Mouse (Mus musculus): ENCODE results near the gene Pde1a. TPM values are rescaled to one million over a fixed set of nuclear protein-coding genes. Genes with fewer than 3 reads are reported as not detected.

The Pde1a gene
- polyA plus RNA-seq, 1 experiment from 2014 or later = 33.5 TPM

DNA sequence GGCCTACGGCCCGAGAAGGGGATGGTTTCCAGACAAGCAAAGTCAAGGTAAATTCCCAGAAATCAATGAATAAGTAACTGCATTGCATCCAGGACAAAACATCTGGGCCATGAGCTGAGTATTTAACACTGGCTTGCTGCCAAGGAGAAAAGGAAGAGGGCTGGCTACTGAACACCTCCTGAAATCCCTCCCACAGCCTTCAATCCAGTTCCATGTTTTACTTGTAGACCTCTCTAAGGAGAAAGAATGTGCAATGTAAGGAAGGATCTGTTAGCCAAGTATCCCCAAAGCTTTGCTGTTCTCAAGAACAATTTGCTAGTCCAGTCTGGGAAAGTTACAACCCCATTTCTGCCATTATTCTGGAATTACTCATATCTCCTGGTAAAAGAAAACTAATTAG is 42.4 kb downstream of the Pde1a start:
- Histone ChIP-seq H3K27me3 (replicated peaks) (no peaks in the 10 kb centered on the region), H3K4me2 (no peak overlapping the region), H3K9ac (no peak overlapping the region), H3K4me3 (no peak overlapping the region), H3K27ac (replicated peaks) (no peak overlapping the region), H3K36me3 (no peaks in the 10 kb centered on the region), H3K9me3 (no peaks in the 10 kb centered on the region), H3K4me1 (no peaks in the 10 kb centered on the region)
- 82% methylated on average over 2 of the region's 2 CpGs for WGBS
- ATAC-seq (ENCODE audit: extremely low read depth, insufficient number of reproducible peaks, low FRiP score, low TSS enrichment) = no peak

DNA sequence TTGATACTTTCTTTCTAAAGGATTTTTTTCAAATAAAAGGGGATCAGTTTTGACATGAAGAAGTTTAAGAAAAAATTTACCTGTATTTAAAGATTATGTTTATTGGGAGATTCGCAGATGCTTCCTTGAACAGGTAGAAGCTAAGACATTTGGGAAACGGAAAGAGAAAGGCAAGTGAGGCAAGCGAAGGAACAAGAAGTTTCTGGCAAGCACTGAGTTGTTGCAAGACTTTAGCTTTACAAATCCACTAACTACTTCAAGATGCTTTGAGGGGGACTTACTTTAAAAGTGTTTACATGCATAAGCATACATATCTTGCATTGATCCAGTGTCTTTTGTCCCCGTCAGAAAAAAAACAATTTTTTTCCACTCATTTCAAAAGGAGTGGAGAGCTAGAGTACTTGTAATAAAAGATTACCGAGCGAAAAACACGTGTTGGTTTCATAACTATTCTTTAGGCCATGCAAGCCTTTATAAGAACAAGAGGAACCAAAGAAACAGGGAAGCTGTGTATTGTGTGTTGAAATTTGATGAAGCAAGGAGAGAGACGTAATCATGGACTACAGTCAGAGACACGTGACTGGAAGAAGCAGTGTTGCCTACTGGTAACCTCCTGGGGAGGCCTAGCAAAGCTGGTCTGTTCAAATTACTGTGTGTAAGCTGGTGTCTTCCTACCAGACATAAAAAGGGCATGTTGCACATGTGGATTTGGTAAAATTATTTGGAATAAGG is 49.0 kb downstream of the Pde1a start:
- H3K36me3 ChIP-seq = no peaks in the 10 kb centered on the region
- no peak overlapping the region for H3K4me3 ChIP-seq
- ATAC-seq (ENCODE audit: extremely low read depth, insufficient number of reproducible peaks, low FRiP score, low TSS enrichment) = no peak
- H3K4me1 ChIP-seq = no peaks in the 10 kb centered on the region
- WGBS = 81% methylated on average over 9 of the region's 9 CpGs
- no peak overlapping the region for H3K27ac ChIP-seq (replicated peaks)
- H3K27me3 ChIP-seq (replicated peaks) = no peaks in the 10 kb centered on the region
- no peak overlapping the region for H3K4me2 ChIP-seq
- no peaks in the 10 kb centered on the region for H3K9me3 ChIP-seq
- no peak overlapping the region for H3K9ac ChIP-seq

GRCm38 (mm10) chr2:80079618-80080017 is 49.6 kb downstream of the Pde1a start:
- no peak for ATAC-seq (ENCODE audit: extremely low read depth, insufficient number of reproducible peaks, low FRiP score, low TSS enrichment)
- Histone ChIP-seq H3K27ac (replicated peaks) (no peak overlapping the region), H3K4me1 (no peaks in the 10 kb centered on the region), H3K36me3 (no peaks in the 10 kb centered on the region), H3K27me3 (replicated peaks) (no peaks in the 10 kb centered on the region), H3K4me2 (no peak overlapping the region), H3K9me3 (no peaks in the 10 kb centered on the region), H3K4me3 (no peak overlapping the region), H3K9ac (no peak overlapping the region)
- WGBS = 64% methylated on average over 4 of the region's 4 CpGs

DNA sequence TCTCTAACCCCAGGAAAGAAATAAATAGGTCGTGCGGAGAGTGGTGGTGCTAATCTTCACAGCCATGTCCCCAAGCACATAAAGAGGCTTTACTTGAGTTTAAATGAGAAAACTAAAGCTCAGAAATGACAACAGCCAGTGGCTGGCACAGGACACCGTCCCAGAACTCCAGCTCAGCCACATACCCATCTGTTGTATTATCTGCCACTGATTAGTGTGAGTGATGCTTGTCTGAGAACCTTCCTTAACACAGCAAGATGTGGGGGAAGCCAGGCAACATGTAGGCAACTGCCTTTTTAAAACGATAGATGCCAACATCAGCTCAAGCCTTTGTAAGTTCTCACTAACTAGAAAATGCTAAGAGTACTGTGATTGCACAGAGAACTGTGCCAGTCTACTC is 52.9 kb downstream of the Pde1a start:
- WGBS = 70% methylated on average over 4 of the region's 4 CpGs
- no peak overlapping the region for H3K4me3 ChIP-seq
- ATAC-seq (ENCODE audit: extremely low read depth, insufficient number of reproducible peaks, low FRiP score, low TSS enrichment) = no peak

GRCm38 (mm10) chr2:80074531-80074930 is 54.7 kb downstream of the Pde1a start:
- H3K9me3 ChIP-seq = no peaks in the 10 kb centered on the region
- no peak overlapping the region for H3K4me2 ChIP-seq
- H3K4me3 ChIP-seq = no peak overlapping the region
- H3K27ac ChIP-seq (replicated peaks) = no peak overlapping the region
- ATAC-seq (ENCODE audit: extremely low read depth, insufficient number of reproducible peaks, low FRiP score, low TSS enrichment) = no peak
- no peaks in the 10 kb centered on the region for H3K36me3 ChIP-seq
- no peak overlapping the region for H3K9ac ChIP-seq
- no peaks in the 10 kb centered on the region for H3K27me3 ChIP-seq (replicated peaks)
- WGBS = 74% methylated on average over 2 of the region's 2 CpGs
- no peaks in the 10 kb centered on the region for H3K4me1 ChIP-seq

More for the DNA sequence above, 52.9 kb downstream of the Pde1a start:
- H3K27me3 ChIP-seq (replicated peaks) = no peaks in the 10 kb centered on the region
- no peak overlapping the region for H3K27ac ChIP-seq (replicated peaks)
- no peak overlapping the region for H3K9ac ChIP-seq
- no peaks in the 10 kb centered on the region for H3K4me1 ChIP-seq
- H3K4me2 ChIP-seq = no peak overlapping the region
- no peaks in the 10 kb centered on the region for H3K9me3 ChIP-seq
- H3K36me3 ChIP-seq = no peaks in the 10 kb centered on the region

DNA sequence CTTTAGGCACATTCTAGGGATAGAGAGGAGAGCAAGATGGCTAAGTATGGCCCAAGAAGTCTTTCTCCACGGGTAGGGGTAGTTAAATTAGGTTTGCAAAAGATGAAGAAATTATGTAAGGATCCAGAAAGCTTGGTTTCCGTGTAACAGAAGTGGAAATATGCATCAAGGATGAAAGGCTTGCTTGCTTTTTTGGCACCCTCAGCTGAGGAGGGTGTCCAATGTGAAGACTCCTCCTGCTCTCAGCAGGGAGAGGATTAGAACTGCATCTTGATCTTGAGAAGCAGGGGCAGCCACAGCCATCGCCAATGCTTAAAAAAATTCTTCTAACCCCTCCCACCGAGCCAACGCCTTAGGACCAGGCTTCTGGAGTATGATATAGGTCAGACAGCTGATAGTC is 55.2 kb downstream of the Pde1a start:
- 42% methylated on average over 5 of the region's 5 CpGs for WGBS
- H3K27ac ChIP-seq (replicated peaks) = no peak overlapping the region
- no peak for ATAC-seq (ENCODE audit: extremely low read depth, insufficient number of reproducible peaks, low FRiP score, low TSS enrichment)

DNA sequence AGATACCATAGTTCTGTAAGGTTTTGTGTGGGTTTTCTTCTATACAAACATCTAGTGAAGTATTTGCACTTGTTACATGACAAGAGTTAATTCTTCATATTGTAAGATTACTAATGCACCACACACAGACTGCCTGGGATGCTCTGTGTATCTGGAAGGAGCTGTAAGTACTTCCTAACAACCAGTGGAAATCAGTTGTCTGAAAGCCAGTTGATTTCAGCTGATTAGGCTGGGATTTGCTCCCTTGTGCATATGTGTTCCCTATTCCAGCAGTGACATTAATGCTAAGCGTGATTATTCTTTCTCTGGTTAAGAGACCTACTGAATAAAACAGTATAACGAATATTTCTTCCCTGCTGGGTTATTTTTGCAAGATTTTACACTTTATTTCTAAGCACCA is 55.8 kb downstream of the Pde1a start:
- Histone ChIP-seq H3K27ac (replicated peaks) (no peak overlapping the region), H3K4me2 (no peak overlapping the region), H3K27me3 (replicated peaks) (no peaks in the 10 kb centered on the region), H3K9me3 (no peaks in the 10 kb centered on the region), H3K9ac (no peak overlapping the region), H3K36me3 (no peaks in the 10 kb centered on the region), H3K4me3 (no peak overlapping the region), H3K4me1 (no peaks in the 10 kb centered on the region)
- ATAC-seq (ENCODE audit: extremely low read depth, insufficient number of reproducible peaks, low FRiP score, low TSS enrichment) = no peak
- WGBS = 78% methylated on average over 2 of the region's 2 CpGs

More for the DNA sequence above, 55.2 kb downstream of the Pde1a start:
- no peak overlapping the region for H3K4me3 ChIP-seq
- H3K27me3 ChIP-seq (replicated peaks) = no peaks in the 10 kb centered on the region
- no peaks in the 10 kb centered on the region for H3K4me1 ChIP-seq
- H3K36me3 ChIP-seq = no peaks in the 10 kb centered on the region
- no peaks in the 10 kb centered on the region for H3K9me3 ChIP-seq
- H3K4me2 ChIP-seq = no peak overlapping the region
- no peak overlapping the region for H3K9ac ChIP-seq

- 57% methylated on average over 3 of the region's 3 CpGs for WGBS
Measured at GRCm38 (mm10) chr2:80069745-80070144, 59.5 kb downstream of the Pde1a start.

GRCm38 (mm10) chr2:80066449-80066848 is 62.8 kb downstream of the Pde1a start:
- Histone ChIP-seq H3K9ac (no peak overlapping the region), H3K27ac (replicated peaks) (no peak overlapping the region), H3K9me3 (no peaks in the 10 kb centered on the region), H3K4me1 (peaks cover 13% of the 10 kb centered on the region; the same call in 1 of the 2 replicates), H3K36me3 (no peaks in the 10 kb centered on the region), H3K4me3 (no peak overlapping the region), H3K4me2 (no peak overlapping the region), H3K27me3 (replicated peaks) (no peaks in the 10 kb centered on the region)
- no peak for ATAC-seq (ENCODE audit: extremely low read depth, insufficient number of reproducible peaks, low FRiP score, low TSS enrichment)
- WGBS = 46% methylated on average over 4 of the region's 4 CpGs

More at GRCm38 (mm10) chr2:80069745-80070144, 59.5 kb downstream of the Pde1a start:
- no peak overlapping the region for H3K9ac ChIP-seq
- ATAC-seq (ENCODE audit: extremely low read depth, insufficient number of reproducible peaks, low FRiP score, low TSS enrichment) = no peak
- no peak overlapping the region for H3K4me2 ChIP-seq
- no peak overlapping the region for H3K27ac ChIP-seq (replicated peaks)
- no peaks in the 10 kb centered on the region for H3K36me3 ChIP-seq
- no peak overlapping the region for H3K4me3 ChIP-seq
- no peaks in the 10 kb centered on the region for H3K27me3 ChIP-seq (replicated peaks)
- no peaks in the 10 kb centered on the region for H3K9me3 ChIP-seq
- peaks cover 13% of the 10 kb centered on the region; the same call in 1 of the 2 replicates for H3K4me1 ChIP-seq

DNA sequence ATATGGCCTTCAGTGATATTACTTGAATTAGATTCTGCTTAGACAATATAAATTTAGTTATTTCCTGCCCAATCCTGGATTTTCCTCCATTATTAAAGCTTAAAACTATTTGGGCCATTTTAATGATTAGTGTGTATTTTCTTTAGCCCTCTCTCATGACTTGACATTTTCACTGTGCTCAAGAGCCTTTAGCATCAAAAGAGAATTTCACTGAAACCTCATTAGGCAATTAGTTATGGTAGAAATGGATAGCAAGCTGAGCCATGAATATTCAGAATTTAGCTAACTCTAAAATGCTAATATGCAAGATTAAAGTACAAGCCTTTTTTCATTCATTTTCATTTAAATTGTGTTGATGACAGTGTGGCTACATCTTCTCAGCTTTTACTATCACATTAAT is 73.2 kb downstream of the Pde1a start:
- no peak for ATAC-seq (ENCODE audit: extremely low read depth, insufficient number of reproducible peaks, low FRiP score, low TSS enrichment)

DNA sequence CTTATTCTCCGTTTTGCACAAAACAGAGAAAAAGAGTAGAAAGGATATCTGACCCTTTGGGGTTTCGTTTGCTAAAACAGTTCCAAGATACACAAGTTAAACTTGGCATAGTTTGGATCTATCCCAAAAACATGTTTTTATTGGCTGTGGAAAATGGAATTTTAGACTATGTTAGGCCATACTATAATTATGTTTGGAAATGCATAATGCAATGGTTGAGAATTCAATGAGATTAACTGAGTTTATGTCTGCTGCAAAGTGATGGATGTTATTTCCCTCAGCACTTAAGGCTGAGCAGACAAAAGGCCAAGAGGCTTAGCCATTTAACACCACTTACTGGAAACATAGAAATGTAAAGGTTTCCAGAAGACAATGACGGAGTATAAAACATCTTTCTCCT is 75.2 kb downstream of the Pde1a start:
- no peaks in the 10 kb centered on the region for H3K9me3 ChIP-seq
- H3K27me3 ChIP-seq (replicated peaks) = no peaks in the 10 kb centered on the region
- no peak overlapping the region for H3K9ac ChIP-seq
- H3K4me1 ChIP-seq = peaks cover 3% of the 10 kb centered on the region; the same call in 1 of the 2 replicates
- 51% methylated on average over 3 of the region's 3 CpGs for WGBS
- H3K36me3 ChIP-seq = no peaks in the 10 kb centered on the region
- no peak for ATAC-seq (ENCODE audit: extremely low read depth, insufficient number of reproducible peaks, low FRiP score, low TSS enrichment)
- no peak overlapping the region for H3K4me2 ChIP-seq
- no peak overlapping the region for H3K4me3 ChIP-seq
- H3K27ac ChIP-seq (replicated peaks) = peak overlapping the region; percentile 60

More for the DNA sequence above, 73.2 kb downstream of the Pde1a start:
- H3K4me1 ChIP-seq = peaks cover 3% of the 10 kb centered on the region; the same call in 1 of the 2 replicates
- H3K27ac ChIP-seq (replicated peaks) = no peak overlapping the region
- H3K4me3 ChIP-seq = no peak overlapping the region
- H3K9me3 ChIP-seq = no peaks in the 10 kb centered on the region
- H3K4me2 ChIP-seq = no peak overlapping the region
- H3K36me3 ChIP-seq = no peaks in the 10 kb centered on the region
- H3K9ac ChIP-seq = no peak overlapping the region
- no peaks in the 10 kb centered on the region for H3K27me3 ChIP-seq (replicated peaks)

All from heart, embryonic 13.5 days (tissue).